Mouse (Mus musculus) heart, embryonic 14.5 days (tissue): ENCODE results near the gene Fryl. TPM values are rescaled to one million over a fixed set of nuclear protein-coding genes. Genes with fewer than 3 reads are reported as not detected.

ENCODE experiments used
- ATAC-seq: fragments of 200-750 bp; cut with Nextera tagmentation; 2 replicates; pipeline ENCODE4 v1.8.0; 2017; ENCODE audit warnings: low read depth, moderate TSS enrichment; ENCODE audit not compliant: insufficient number of reproducible peaks, insufficient read depth, low FRiP score
- H3K27ac ChIP-seq, 2 experiments: fragments of 200-500 bp in 1 of 2; fragments of 300-500 bp in 1 of 2; sonication (generic) in 1 of 2; replicated peaks in 1 of 2; 2 replicates each; pipeline ENCODE4 v1.5.1; 2012 to 2014; ENCODE audit warnings: low read depth in 2 of 2, low read length in 2 of 2, control low read depth in 1 of 2, mild to moderate bottlenecking in 1 of 2, mixed read lengths in 1 of 2; ENCODE audit not compliant: control insufficient read depth in 1 of 2, insufficient read depth in 1 of 2
- H3K27me3 ChIP-seq: fragments of 300-500 bp; sonication (generic); 2 replicates; pipeline ENCODE4 v1.6.1; 2014; ENCODE audit warnings: mild to moderate bottlenecking, low read length, control low read depth; ENCODE audit not compliant: control insufficient read depth, insufficient read depth
- H3K36me3 ChIP-seq: fragments of 300-500 bp; sonication (generic); 2 replicates; pipeline ENCODE4 v1.6.1; 2014; ENCODE audit warnings: mild to moderate bottlenecking, control low read depth, low read length, mixed read lengths; ENCODE audit not compliant: control insufficient read depth, insufficient read depth
- H3K4me1 ChIP-seq, 2 experiments: fragments of 200-500 bp in 1 of 2; fragments of 300-500 bp in 1 of 2; sonication (generic) in 1 of 2; 2 replicates each; pipeline ENCODE4 v1.6.1; 2012 to 2014; ENCODE audit warnings: low read length in 2 of 2, control low read depth in 1 of 2, mixed read lengths in 1 of 2; ENCODE audit not compliant: control insufficient read depth in 2 of 2, insufficient read depth in 2 of 2
- H3K4me2 ChIP-seq: fragments of 300-500 bp; sonication (generic); 2 replicates; pipeline ENCODE4 v1.6.1; 2014; ENCODE audit warnings: mild to moderate bottlenecking, low read length
- H3K4me3 ChIP-seq, 2 experiments: fragments of 200-500 bp in 1 of 2; fragments of 300-500 bp in 1 of 2; sonication (generic) in 1 of 2; 2 replicates each; pipeline ENCODE4 v1.5.1; 2012 to 2014; ENCODE audit warnings: low read length in 2 of 2, mild to moderate bottlenecking in 2 of 2, control low read depth in 1 of 2, low read depth in 1 of 2, moderate library complexity in 1 of 2; ENCODE audit not compliant: control insufficient read depth in 1 of 2, insufficient read depth in 1 of 2
- H3K9ac ChIP-seq: fragments of 300-500 bp; sonication (generic); 2 replicates; pipeline ENCODE4 v1.6.1; 2014; ENCODE audit warnings: mild to moderate bottlenecking, low read length
- H3K9me3 ChIP-seq: fragments of 300-500 bp; sonication (generic); 2 replicates; pipeline ENCODE4 v1.6.1; 2016; ENCODE audit warnings: low read length, control low read depth; ENCODE audit not compliant: control insufficient read depth
- WGBS: fragments of 180-500 bp; shearing (Covaris S2); extraction: QIAGEN DNeasy Blood & Tissue Kit; methylation state at CpG from one replicate; pipeline ENCODE4 v1.1.7; 2014; 5-methylcytosine and 5-hydroxymethylcytosine counted together
- polyA plus RNA-seq: library from polyadenylated mRNA; unstranded; fragments of >200 nt; fragmentation: Nextera tagmentation; extraction: Ambion mirVana; gene quantifications from 2 replicates; pipeline ENCODE4 v1.2.1, GENCODE M21; 2014

The Fryl gene
- polyA plus RNA-seq, 1 experiment from 2014 or later: 35.0 TPM

DNA sequence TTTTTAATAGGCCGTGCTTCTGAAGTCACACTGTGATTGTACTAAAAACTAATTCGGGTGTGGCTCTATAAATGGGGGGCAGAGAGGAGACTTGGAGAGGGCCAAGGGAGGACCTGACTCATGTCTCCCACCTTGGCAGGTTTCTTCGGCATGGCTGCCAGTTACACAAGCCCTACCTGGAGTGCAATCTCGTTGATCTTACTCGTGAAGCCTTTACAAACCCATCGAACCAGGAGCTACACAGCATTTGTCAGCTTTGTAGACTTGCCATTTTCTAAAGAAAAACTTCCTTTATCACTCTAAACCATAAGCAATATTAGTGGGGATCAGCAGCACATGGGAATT, 45.5 kb downstream of the Fryl start:
- WGBS: 87% methylated on average over 6 of the region's 6 CpGs
- no peak overlapping the region for H3K9ac ChIP-seq
- H3K4me1 ChIP-seq: peaks cover 14 to 29% of the 10 kb centered on the region in 2 experiments
- no peak overlapping the region for H3K27ac ChIP-seq
- H3K36me3 ChIP-seq: peaks cover 30% of the 10 kb centered on the region
- H3K27me3 ChIP-seq: no peaks in the 10 kb centered on the region
- no peaks in the 10 kb centered on the region for H3K9me3 ChIP-seq
- no peak overlapping the region for H3K4me3 ChIP-seq
- H3K4me2 ChIP-seq: no peak overlapping the region
- no peak for ATAC-seq

DNA sequence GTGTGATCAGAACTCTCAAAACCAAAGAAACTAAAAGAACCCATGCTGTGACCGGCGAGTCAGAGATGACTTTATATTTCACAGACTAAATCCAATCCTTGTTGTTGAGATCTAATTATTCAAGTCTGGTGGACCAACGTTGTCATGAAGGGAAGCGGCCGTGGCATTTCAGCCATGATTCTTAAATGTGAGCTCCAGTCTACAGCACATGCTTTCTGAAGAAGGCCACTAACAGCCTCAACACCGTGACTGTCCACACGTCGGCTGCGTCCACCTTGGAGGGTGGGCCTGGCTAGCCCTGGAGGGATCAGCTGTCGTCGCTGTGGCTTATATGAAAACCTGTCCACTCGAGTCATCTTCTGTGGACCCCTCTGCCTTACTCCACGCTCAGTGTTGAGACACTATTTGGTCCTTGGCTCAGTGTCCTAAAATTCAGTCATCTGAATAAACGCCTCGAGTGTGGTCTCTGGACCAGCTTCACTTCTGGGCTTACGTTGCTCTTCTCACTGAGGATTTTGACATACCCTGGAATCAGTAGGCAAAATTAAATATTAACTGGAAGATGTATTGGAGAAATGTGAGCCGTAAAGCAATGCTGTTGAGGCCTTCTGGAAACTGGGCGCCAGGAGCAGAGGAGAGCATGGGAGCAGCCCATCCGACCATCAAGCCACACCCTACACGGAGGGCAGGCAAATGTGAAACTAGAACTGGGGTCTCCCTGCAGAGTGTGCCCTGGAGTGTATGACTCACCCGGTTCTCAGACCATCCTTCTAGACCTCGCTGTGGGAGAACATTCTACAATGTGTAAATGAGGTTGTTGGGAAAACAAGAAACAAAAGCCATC, 46.1 kb downstream of the Fryl start:
- no peak overlapping the region for H3K27ac ChIP-seq
- no peaks in the 10 kb centered on the region for H3K27me3 ChIP-seq
- no peaks in the 10 kb centered on the region for H3K9me3 ChIP-seq
- H3K9ac ChIP-seq: no peak overlapping the region
- 85% methylated on average over 22 of the region's 22 CpGs for WGBS
- no peak overlapping the region for H3K4me2 ChIP-seq
- no peak overlapping the region for H3K4me3 ChIP-seq
- no peak for ATAC-seq
- peaks cover 30% of the 10 kb centered on the region for H3K36me3 ChIP-seq
- peaks cover 15 to 29% of the 10 kb centered on the region in 2 experiments for H3K4me1 ChIP-seq

DNA sequence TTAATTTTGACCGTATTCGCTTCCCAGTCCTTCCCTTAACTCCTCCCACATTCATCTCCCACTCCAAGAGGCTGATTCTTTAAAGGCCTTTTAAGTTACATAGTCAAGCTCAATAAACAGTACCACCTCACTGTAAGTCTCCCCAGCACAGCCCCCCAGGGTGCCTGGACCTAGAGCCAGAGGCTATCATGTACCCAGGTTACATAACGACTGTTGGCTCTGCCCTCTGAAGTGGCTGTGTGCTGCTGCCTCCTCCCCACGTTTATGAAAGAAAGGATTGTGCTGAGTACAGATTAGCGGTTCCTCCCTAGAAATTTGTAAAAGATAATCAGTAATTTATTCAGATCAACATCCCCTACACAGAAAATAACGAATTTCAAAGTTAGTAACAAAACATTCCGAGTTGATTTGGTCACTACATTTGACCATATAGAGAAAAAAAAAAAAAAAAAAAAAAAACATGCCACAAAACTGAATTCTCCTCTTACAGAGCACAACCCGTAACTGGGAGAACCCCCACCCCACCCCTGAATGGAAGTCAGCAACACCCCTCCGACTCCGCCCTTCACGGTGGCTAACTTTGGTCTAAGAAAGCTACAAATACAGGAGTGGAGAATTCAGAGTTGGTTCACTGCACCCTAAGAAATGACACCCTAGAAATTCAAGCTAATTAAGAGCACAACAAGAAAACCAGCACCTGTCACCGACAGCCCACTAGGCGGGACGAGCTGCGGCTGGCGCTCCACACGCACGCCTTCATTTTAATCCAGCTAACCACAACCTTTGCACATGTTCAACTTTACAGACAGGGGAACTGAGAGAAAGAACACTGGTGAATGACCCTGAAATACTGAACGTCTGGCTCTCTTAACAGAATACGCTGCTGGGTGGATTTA, 47.0 kb downstream of the Fryl start:
- no peak overlapping the region for H3K4me3 ChIP-seq
- H3K4me1 ChIP-seq: peaks cover 17 to 35% of the 10 kb centered on the region in 2 experiments
- no peak for ATAC-seq
- H3K4me2 ChIP-seq: no peak overlapping the region
- 74% methylated on average over 20 of the region's 20 CpGs for WGBS
- H3K27ac ChIP-seq: peak overlapping the region in 1 of 2 experiments; percentile 53; a peak in 2 of 4 replicates
- H3K9ac ChIP-seq: no peak overlapping the region
- no peaks in the 10 kb centered on the region for H3K27me3 ChIP-seq
- peaks cover 30% of the 10 kb centered on the region for H3K36me3 ChIP-seq
- H3K9me3 ChIP-seq: no peaks in the 10 kb centered on the region

DNA sequence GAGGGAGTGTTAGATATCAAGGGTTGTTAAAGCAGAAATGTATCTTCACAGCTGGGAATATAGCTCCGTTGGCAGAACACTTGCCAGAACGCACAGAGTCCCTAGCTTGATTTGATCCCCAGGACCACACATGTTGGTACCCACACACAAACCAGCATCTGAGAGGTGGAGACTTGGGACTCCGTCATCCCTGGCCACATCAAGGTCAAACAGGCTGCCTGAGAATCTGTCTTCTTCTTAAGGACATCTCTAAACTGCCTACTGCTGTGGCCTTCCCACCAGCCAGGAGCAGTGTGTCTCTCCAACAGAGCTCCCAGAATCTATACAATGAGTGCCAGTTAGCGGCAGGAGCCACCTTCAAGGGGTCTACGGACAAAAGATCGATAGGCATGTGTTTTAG, 47.8 kb downstream of the Fryl start:
- ATAC-seq: no peak
- Histone ChIP-seq H3K4me2 (no peak overlapping the region), H3K27me3 (no peaks in the 10 kb centered on the region), H3K9me3 (no peaks in the 10 kb centered on the region), H3K36me3 (peaks cover 30% of the 10 kb centered on the region), H3K27ac (peak overlapping the region; percentile 1 to 53; a peak in 2 of 4 replicates), H3K9ac (no peak overlapping the region), H3K4me1 (peaks cover 17 to 35% of the 10 kb centered on the region in 2 experiments), H3K4me3 (no peak overlapping the region)
- 63% methylated on average over 6 of the region's 6 CpGs for WGBS

DNA sequence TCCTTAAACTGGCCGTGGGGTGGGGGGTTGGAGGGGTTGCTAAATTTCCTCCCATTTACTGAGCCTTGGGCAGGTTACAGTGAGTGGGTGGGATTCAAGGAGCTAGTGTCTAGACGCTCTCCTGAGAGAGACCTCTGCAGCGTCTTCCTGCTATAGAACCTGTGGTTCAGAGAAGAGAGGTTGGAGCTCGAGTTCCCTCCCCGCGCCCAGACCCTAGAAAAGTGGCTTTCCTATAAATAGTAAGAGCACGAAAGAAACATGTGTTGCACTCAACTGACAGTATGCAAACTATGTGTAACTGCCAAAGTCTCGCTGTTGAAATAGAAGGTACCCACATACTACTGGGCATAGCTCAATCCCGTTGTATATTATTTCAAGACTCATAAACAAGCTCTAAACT, 49.7 kb downstream of the Fryl start:
- Histone ChIP-seq H3K36me3 (peaks cover 15% of the 10 kb centered on the region), H3K4me3 (no peak overlapping the region), H3K4me2 (peak overlapping the region; percentile 45), H3K4me1 (peaks cover 17 to 35% of the 10 kb centered on the region in 2 experiments), H3K9me3 (no peaks in the 10 kb centered on the region), H3K9ac (peak overlapping the region; percentile 56; the same call in 1 of the 2 replicates), H3K27me3 (no peaks in the 10 kb centered on the region), H3K27ac (peak overlapping the region; percentile 90 to 94)
- 36% methylated on average over 9 of the region's 9 CpGs for WGBS
- ATAC-seq: peak; percentile 40; the same call in 1 of the 2 replicates

DNA sequence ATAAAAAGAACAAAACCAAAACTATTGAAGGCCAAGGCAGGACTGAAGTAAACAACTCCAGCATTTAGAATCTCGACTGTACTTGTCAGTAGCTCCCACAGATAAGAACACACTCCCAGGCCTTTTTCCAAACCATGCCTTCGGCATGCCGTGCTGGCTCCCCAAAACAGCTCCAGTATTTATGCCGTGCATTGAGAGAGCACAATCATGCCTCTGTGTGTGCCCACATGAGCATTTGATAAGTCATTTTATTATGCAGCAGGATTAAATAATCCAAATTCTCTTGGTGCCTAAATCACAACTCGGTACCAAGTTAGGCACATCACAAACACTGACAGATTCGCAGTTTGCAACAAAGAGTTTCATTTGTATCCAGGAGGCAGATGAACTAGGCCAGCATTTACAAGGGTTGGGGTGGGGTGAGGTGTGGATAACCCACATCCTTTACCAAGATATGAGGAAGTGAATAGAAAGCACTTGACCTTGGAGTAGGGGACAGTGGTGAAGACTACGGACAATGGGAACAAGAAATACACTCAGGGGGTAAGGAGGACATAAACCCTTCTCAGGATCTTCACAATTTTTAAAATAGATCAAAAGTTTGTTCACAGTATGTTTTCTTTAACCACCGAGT, 50.3 kb downstream of the Fryl start:
- peak overlapping the region; percentile 45 for H3K4me2 ChIP-seq
- H3K9me3 ChIP-seq: no peaks in the 10 kb centered on the region
- H3K9ac ChIP-seq: peak overlapping the region; percentile 56; the same call in 1 of the 2 replicates
- whole genome bisulfite sequencing: 24% methylated on average over 8 of the region's 8 CpGs
- peaks cover 19 to 38% of the 10 kb centered on the region in 2 experiments for H3K4me1 ChIP-seq
- H3K4me3 ChIP-seq: no peak overlapping the region
- peaks cover 15% of the 10 kb centered on the region for H3K36me3 ChIP-seq
- ATAC-seq: no peak
- peak overlapping the region; percentile 90 to 94 for H3K27ac ChIP-seq
- H3K27me3 ChIP-seq: no peaks in the 10 kb centered on the region

DNA sequence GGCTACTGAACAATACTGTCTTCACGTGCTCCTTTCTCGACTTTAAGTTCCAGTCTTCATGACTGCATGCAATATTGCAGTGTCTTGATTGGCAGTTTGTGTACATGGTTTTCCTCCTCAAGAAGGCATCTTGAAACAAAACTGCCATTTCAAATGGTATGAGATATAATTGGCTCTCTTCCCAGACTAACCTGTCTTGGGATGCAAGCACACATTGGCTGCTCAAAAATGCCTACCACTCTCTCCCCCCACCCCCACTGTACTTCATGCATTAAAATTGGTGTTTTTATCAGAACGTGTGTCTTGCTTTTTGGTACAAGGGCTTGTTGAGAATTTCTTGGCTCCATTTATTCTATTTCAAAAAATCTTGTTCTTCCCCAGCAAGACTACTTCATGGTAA, 51.4 kb downstream of the Fryl start:
- no peak for ATAC-seq
- Histone ChIP-seq H3K36me3 (peaks cover 9% of the 10 kb centered on the region), H3K9me3 (no peaks in the 10 kb centered on the region), H3K4me1 (peaks cover 25 to 49% of the 10 kb centered on the region in 2 experiments), H3K9ac (no peak overlapping the region), H3K27me3 (no peaks in the 10 kb centered on the region), H3K4me3 (no peak overlapping the region), H3K27ac (peak overlapping the region; percentile 16 to 94; a peak in 3 of 4 replicates), H3K4me2 (no peak overlapping the region)
- 60% methylated on average over 3 of the region's 3 CpGs for WGBS
